Mouse (Mus musculus) E14TG2a.4 (cell line): ENCODE data around the gene Il27.

ENCODE experiments used
- CTCF ChIP-seq: conservative IDR thresholded peaks from 2 replicates; pipeline ENCODE4 v1.5.1; 2014; ENCODE audit warnings: low read length
- NANOG ChIP-seq: IDR thresholded peaks from 2 replicates; pipeline ENCODE4 v1.6.1; 2014; ENCODE audit warnings: borderline replicate concordance, low read length, mixed read lengths

DNA sequence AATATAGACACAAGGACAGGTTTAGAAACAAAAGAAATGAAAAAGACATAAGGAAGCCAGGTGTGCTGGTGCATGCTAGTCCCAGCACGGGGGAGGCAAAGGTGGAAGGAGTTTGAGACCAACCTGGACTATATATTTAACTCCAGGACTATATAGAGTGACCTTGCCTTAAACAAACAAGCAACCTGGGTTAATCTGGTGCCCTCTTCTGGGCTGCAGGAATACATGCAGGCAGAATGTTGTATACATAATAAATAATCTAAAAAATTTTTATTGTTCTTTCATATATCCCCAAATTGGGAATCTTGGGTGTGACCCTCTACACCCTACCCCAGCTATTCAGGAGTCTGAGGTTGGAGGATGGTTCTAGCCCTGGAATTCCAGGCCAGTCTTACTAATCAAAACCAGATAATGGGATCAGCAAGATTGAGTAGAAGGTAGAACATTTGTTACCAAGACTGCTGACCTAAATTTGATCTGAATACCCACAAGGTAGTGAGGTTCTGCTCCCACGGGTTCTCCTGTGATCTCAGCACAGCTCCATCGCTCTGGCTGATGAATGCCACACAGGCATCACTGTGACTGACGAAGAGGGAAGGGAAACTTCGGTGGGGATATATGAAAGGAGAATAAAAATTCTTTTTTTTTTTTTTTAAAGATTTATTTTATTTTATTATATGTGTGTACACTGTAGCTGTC is 48.0 kb upstream of the Il27 start:
- no peak; the same call in 1 of the 2 replicates for TF ChIP-seq CTCF
- TF ChIP-seq NANOG: no peak
